Mouse (Mus musculus) MEL-GATA-1-ER (cell line): ENCODE results near the gene C1ra.
"Not testable (repeated sequence)": the region's sequence is repeated elsewhere in the genome, so short reads cannot be mapped to it uniquely, and the experiment has no call there.

Experiments
- DNase-seq: peaks from one replicate; pipeline ENCODE4 v3.0.0-alpha.2; 2012; ENCODE audit warnings: low read depth; ENCODE audit errors: extremely low read depth

C1ra gene

GRCm38 (mm10) chr6:124544466-124544865, 32.3 kb downstream of the C1ra start:
- DNase-seq, result no peak

- no peak for DNase-seq
These were observed 33.2 kb downstream of the C1ra start for GRCm38 (mm10) chr6:124545425-124545824.

- DNase-seq, result not testable (repeated sequence)
These were observed 35.8 kb downstream of the C1ra start for GRCm38 (mm10) chr6:124547979-124548378.

GRCm38 (mm10) chr6:124549023-124549550, 36.9 kb downstream of the C1ra start:
- no peak for DNase-seq

- DNase-seq, result no peak
These were observed 40.6 kb downstream of the C1ra start for GRCm38 (mm10) chr6:124552766-124553165.

GRCm38 (mm10) chr6:124555956-124556355, 43.8 kb downstream of the C1ra start:
- DNase-seq, result not testable (repeated sequence)

GRCm38 (mm10) chr6:124561156-124561555, 49.0 kb downstream of the C1ra start:
- DNase-seq, result not testable (repeated sequence)

GRCm38 (mm10) chr6:124561611-124562010, 49.4 kb downstream of the C1ra start:
- DNase-seq, result not testable (repeated sequence)

- peak; percentile 28 for DNase-seq
These were observed 57.8 kb downstream of the C1ra start, which contains the start of gene C1rb for GRCm38 (mm10) chr6:124570026-124570425. C1rb (plus strand) TSS chr6:124570294.
